Comparison of ENCODE assay signal across 8 mouse cellular contexts in the genomic region with DNA sequence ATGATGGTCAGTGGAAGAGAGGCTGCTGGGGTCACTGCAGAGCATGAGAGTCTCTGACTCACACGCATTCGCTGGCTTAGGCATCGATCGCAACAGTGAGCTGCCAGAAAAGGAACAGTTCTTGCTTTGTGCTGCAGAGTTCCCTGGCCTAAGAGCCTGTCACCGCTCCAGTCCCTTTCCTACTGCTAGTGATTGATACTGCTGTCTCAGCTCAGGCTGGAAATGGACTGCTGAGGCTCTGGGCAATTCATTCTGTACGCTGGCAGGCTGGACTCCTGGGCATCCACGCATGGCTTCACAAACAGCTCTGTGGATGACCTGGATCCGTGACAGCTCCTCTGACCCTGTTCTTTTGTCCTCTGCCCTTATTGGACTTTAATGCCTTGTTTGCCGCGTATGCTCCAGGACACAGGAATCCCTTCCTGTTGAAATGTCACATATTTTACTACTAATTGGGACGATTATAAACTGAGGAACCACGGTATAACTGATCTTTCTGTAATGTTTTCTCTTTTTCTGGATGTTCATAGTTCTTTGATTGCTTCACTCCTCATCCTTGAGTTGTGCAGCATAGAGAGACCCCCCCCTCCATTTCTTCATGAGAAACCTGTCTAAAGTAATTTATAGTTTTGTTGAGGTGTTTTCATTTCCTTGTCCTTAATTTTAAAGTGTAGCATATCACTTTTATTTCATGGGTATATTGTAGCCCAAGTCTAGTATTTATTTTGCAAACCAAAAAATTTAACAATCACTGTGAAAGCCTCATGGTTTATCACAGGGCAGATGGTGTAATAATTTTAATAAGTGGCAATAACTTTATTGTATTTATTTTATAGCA.
A peak's percentile ranks its signal among the peaks of the same experiment; 100 is the strongest.
DNase-seq lines count a peak whose midpoint lies in the region; ATAC-seq and TF ChIP-seq lines count a peak whose summit lies in the region.

No protein-coding gene starts in this region.

- H3K9me3 ChIP-seq in embryonic facial prominence, embryonic 11.5 days (replicated peaks; ENCODE audit: control insufficient read depth, low read length), result no peaks in the 10 kb centered on the region
- H3K9me3 ChIP-seq in intestine, postnatal 0 days (ENCODE audit: control insufficient read depth), result no peaks in the 10 kb centered on the region
- H3K9me3 ChIP-seq in midbrain, postnatal 0 days (ENCODE audit: low read length), result no peaks in the 10 kb centered on the region
- H3K9me3 ChIP-seq in stomach, embryonic 16.5 days (replicated peaks; ENCODE audit: control insufficient read depth, low read length), result no peaks in the 10 kb centered on the region

- no peak overlapping the region for H3K4me3 ChIP-seq in embryonic facial prominence, embryonic 11.5 days (ENCODE audit: low read depth, low read length)
- H3K4me3 ChIP-seq in intestine, postnatal 0 days (ENCODE audit: low read depth, low read length), result no peak overlapping the region
- no peak overlapping the region for H3K4me3 ChIP-seq in midbrain, postnatal 0 days (ENCODE audit: low read depth, low read length)
- H3K4me3 ChIP-seq in stomach, embryonic 16.5 days (replicated peaks; ENCODE audit: low read length), result no peak overlapping the region

- WGBS in embryonic facial prominence, embryonic 11.5 days, result 22% methylated on average over 12 of the region's 12 CpGs
- 38% methylated on average over 12 of the region's 12 CpGs for WGBS in intestine, postnatal 0 days
- WGBS in midbrain, postnatal 0 days, result 17% methylated on average over 12 of the region's 12 CpGs
- WGBS in stomach, embryonic 16.5 days, result 38% methylated on average over 12 of the region's 12 CpGs

- no peaks in the 10 kb centered on the region for H3K27me3 ChIP-seq in embryonic facial prominence, embryonic 11.5 days (ENCODE audit: control insufficient read depth, insufficient read depth, low read length)
- H3K27me3 ChIP-seq in intestine, postnatal 0 days (replicated peaks; ENCODE audit: control insufficient read depth, insufficient read depth, low read length), result no peaks in the 10 kb centered on the region
- no peaks in the 10 kb centered on the region for H3K27me3 ChIP-seq in midbrain, postnatal 0 days (ENCODE audit: insufficient read depth, low read length)
- H3K27me3 ChIP-seq in stomach, embryonic 16.5 days (ENCODE audit: control insufficient read depth, insufficient read depth, low read length), result no peaks in the 10 kb centered on the region

- 0 out of 2 replicates have a peak, but pooled peaks cover 2% of the 10 kb centered on the region for H3K4me1 ChIP-seq in embryonic facial prominence, embryonic 11.5 days (ENCODE audit: control insufficient read depth, insufficient read depth, low read length)
- peaks cover 11% of the 10 kb centered on the region for H3K4me1 ChIP-seq in intestine, postnatal 0 days (replicated peaks; ENCODE audit: control insufficient read depth, insufficient read depth, low read length)
- H3K4me1 ChIP-seq in midbrain, postnatal 0 days (ENCODE audit: insufficient read depth, low read length), result peaks cover 4% of the 10 kb centered on the region; the same call in 1 of the 2 replicates
- peaks cover 17% of the 10 kb centered on the region for H3K4me1 ChIP-seq in stomach, embryonic 16.5 days (ENCODE audit: control insufficient read depth, insufficient read depth, low read length)

- no peak overlapping the region for H3K9ac ChIP-seq in embryonic facial prominence, embryonic 11.5 days (replicated peaks; ENCODE audit: low read length)
- H3K9ac ChIP-seq in intestine, postnatal 0 days (ENCODE audit: low read depth, low read length), result 0 out of 2 replicates have a peak overlapping the region, but pooled peaks have one; percentile 34
- no peak overlapping the region for H3K9ac ChIP-seq in midbrain, postnatal 0 days (replicated peaks; ENCODE audit: low read length, poor library complexity, severe bottlenecking)
- peak overlapping the region; percentile 1; the same call in 1 of the 2 replicates for H3K9ac ChIP-seq in stomach, embryonic 16.5 days (ENCODE audit: low read length)

- no peak overlapping the region for H3K4me2 ChIP-seq in embryonic facial prominence, embryonic 11.5 days (ENCODE audit: low read depth, low read length)
- no peak overlapping the region; the same call in 1 of the 2 replicates for H3K4me2 ChIP-seq in intestine, postnatal 0 days (replicated peaks; ENCODE audit: low read depth)
- no peak overlapping the region for H3K4me2 ChIP-seq in midbrain, postnatal 0 days (ENCODE audit: low read depth, low read length, poor library complexity, severe bottlenecking)
- H3K4me2 ChIP-seq in stomach, embryonic 16.5 days (ENCODE audit: low read depth, low read length), result no peak overlapping the region

- no peaks in the 10 kb centered on the region for H3K36me3 ChIP-seq in embryonic facial prominence, embryonic 11.5 days (replicated peaks; ENCODE audit: control insufficient read depth, insufficient read depth, low read depth, low read length)
- H3K36me3 ChIP-seq in intestine, postnatal 0 days (ENCODE audit: control insufficient read depth, insufficient read depth), result no peaks in the 10 kb centered on the region
- no peaks in the 10 kb centered on the region for H3K36me3 ChIP-seq in midbrain, postnatal 0 days (ENCODE audit: insufficient read depth, low read length)
- no peaks in the 10 kb centered on the region for H3K36me3 ChIP-seq in stomach, embryonic 16.5 days (ENCODE audit: control insufficient read depth, insufficient read depth, low read length)

- ATAC-seq in embryonic facial prominence, embryonic 11.5 days (replicated peaks; ENCODE audit: insufficient number of reproducible peaks, low FRiP score, low TSS enrichment, low read depth), result peak; percentile 77
- peak; percentile 25; the same call in 1 of the 2 replicates for ATAC-seq in intestine, postnatal 0 days
- peak; percentile 82 for ATAC-seq in midbrain, postnatal 0 days (ENCODE audit: low FRiP score)
- ATAC-seq in stomach, embryonic 16.5 days (ENCODE audit: insufficient read depth, low FRiP score), result peak; percentile 70

- H3K27ac ChIP-seq in embryonic facial prominence, embryonic 11.5 days (replicated peaks; ENCODE audit: low read depth, low read length), result no peak overlapping the region
- H3K27ac ChIP-seq in intestine, postnatal 0 days (ENCODE audit: low read depth, low read length), result 0 out of 2 replicates have a peak overlapping the region, but pooled peaks have one; percentile 35
- H3K27ac ChIP-seq in midbrain, postnatal 0 days (ENCODE audit: low read depth, low read length), result peak overlapping the region; percentile 57
- H3K27ac ChIP-seq in stomach, embryonic 16.5 days (ENCODE audit: low read length), result peak overlapping the region; percentile 19; the same call in 1 of the 2 replicates

- peak; percentile 39 for DNase-seq in brain, embryonic 18.5 days (ENCODE audit: low read depth, low spot score)
- peak; percentile 40 for DNase-seq in embryonic facial prominence, embryonic 11.5 days (ENCODE audit: low spot score)
- DNase-seq in heart, adult 18-20 months, result peak; percentile 84 to 89
- peak; percentile 45 to 74 for DNase-seq in left cerebral cortex, adult 9 months (ENCODE audit: low spot score in 2 of 2)
- DNase-seq in midbrain, postnatal 0 days (ENCODE audit: low spot score), result peak; percentile 89
- DNase-seq in spleen, postnatal 10 days (ENCODE audit: low spot score in 2 of 2), result no peak

- no peak for TF ChIP-seq CTCF in intestine, postnatal 0 days (IDR thresholded peaks at IDR 0.05; ENCODE audit: low read depth)
- TF ChIP-seq CTCF in midbrain, postnatal 0 days (IDR thresholded peaks at IDR 0.05), result no peak

Comparison
In these comparisons a context has a peak if more than half of its experiments do, and no peak if none do; other contexts are left out.
1. DNase-seq: peak in brain, embryonic 18.5 days (single experiment), embryonic facial prominence, embryonic 11.5 days (single experiment), heart, adult 18-20 months (2 of 2), left cerebral cortex, adult 9 months (2 of 2) and midbrain, postnatal 0 days (single experiment); none in spleen, postnatal 10 days (0 of 2).
2. ATAC-seq: peak in every context shown above with its lines; median percentile 82 in midbrain, postnatal 0 days; 77 in embryonic facial prominence, embryonic 11.5 days; 70 in stomach, embryonic 16.5 days; 25 in intestine, postnatal 0 days.
3. H3K9ac ChIP-seq: peak in intestine, postnatal 0 days (single experiment) and stomach, embryonic 16.5 days (single experiment); none in embryonic facial prominence, embryonic 11.5 days (single experiment) and midbrain, postnatal 0 days (single experiment).